Mouse (Mus musculus) forebrain, embryonic 11.5 days (tissue): ENCODE data around the gene Fxn. TPM values are rescaled to one million over a fixed set of nuclear protein-coding genes. Genes with fewer than 3 reads are reported as not detected.

ENCODE experiments used
- polyA plus RNA-seq: library from polyadenylated mRNA; unstranded; fragments of >200 nt; fragmentation: Nextera tagmentation; extraction: Ambion mirVana; gene quantifications from 2 replicates; pipeline ENCODE4 v1.2.1, GENCODE M21; 2014

Fxn gene
- polyA plus RNA-seq, 1 experiment from 2014 or later = 53.3 TPM

Other genes starting within 250 kb of the Fxn start
- 0.44 and 0.68 TPM in 2 replicates for gene Fam189a2, start 249.6 kb downstream of the Fxn start, polyA plus RNA-seq
- 32.1 and 36.9 TPM in 2 replicates for gene Tjp2, start 55.6 kb downstream of the Fxn start, polyA plus RNA-seq
- gene Fam122a, start 196.8 kb upstream of the Fxn start, polyA plus RNA-seq = 47.4 and 58.6 TPM in 2 replicates